Mouse (Mus musculus) limb, embryonic 14.5 days (tissue): ENCODE results near the gene Cacna1i. TPM values are rescaled to one million over a fixed set of nuclear protein-coding genes. Genes with fewer than 3 reads are reported as not detected.

ENCODE experiments used
- ATAC-seq: fragments of 200-750 bp; cut with Nextera tagmentation; 2 replicates; pipeline ENCODE4 v1.8.0; 2017; ENCODE audit warnings: low read depth, moderate number of reproducible peaks, moderate TSS enrichment; ENCODE audit not compliant: low FRiP score
- DNase-seq: peaks from one replicate; pipeline ENCODE4 v3.0.0-alpha.2; 2015; ENCODE audit warnings: low spot score
- H3K27ac ChIP-seq: fragments of 300-500 bp; sonication (generic); replicated peaks from 2 replicates; pipeline ENCODE4 v1.5.1; 2014; ENCODE audit warnings: low read depth, mild to moderate bottlenecking, low read length, moderate library complexity, mixed read lengths
- H3K27me3 ChIP-seq: fragments of 300-500 bp; sonication (generic); 2 replicates; pipeline ENCODE4 v1.6.1; 2014; ENCODE audit warnings: low read length, mixed read lengths; ENCODE audit not compliant: control insufficient read depth, insufficient read depth
- H3K36me3 ChIP-seq: fragments of 300-500 bp; sonication (generic); 2 replicates; pipeline ENCODE4 v1.6.1; 2014; ENCODE audit warnings: mild to moderate bottlenecking, low read length, moderate library complexity, mixed read lengths; ENCODE audit not compliant: control insufficient read depth, insufficient read depth
- H3K4me1 ChIP-seq: fragments of 300-500 bp; sonication (generic); 2 replicates; pipeline ENCODE4 v1.6.1; 2014; ENCODE audit warnings: antibody characterized with exemption, low read length, mixed read lengths; ENCODE audit not compliant: control insufficient read depth, insufficient read depth
- H3K4me2 ChIP-seq: fragments of 300-500 bp; sonication (generic); replicated peaks from 2 replicates; pipeline ENCODE4 v1.6.1; 2014; ENCODE audit warnings: low read depth, mild to moderate bottlenecking, low read length, moderate library complexity; ENCODE audit not compliant: severe bottlenecking
- H3K4me3 ChIP-seq: fragments of 300-500 bp; sonication (generic); replicated peaks from 2 replicates; pipeline ENCODE4 v1.5.1; 2014; ENCODE audit warnings: low read length
- H3K9ac ChIP-seq: fragments of 300-500 bp; sonication (generic); 2 replicates; pipeline ENCODE4 v1.6.1; 2014; ENCODE audit warnings: mild to moderate bottlenecking, low read depth, low read length, moderate library complexity; ENCODE audit not compliant: severe bottlenecking
- H3K9me3 ChIP-seq: fragments of 300-500 bp; sonication (generic); 2 replicates; pipeline ENCODE4 v1.6.1; 2016; ENCODE audit warnings: low read length; ENCODE audit not compliant: control insufficient read depth
- POLR2A ChIP-seq: fragments of 200-500 bp; IDR thresholded peaks from 2 replicates; pipeline ENCODE4 v1.8.0; 2012; ENCODE audit warnings: inconsistent platforms, mild to moderate bottlenecking, moderate library complexity, borderline replicate concordance; ENCODE audit not compliant: insufficient read depth, insufficient read length; ENCODE audit errors: extremely low read depth
- WGBS: fragments of 180-500 bp; shearing (Covaris S2); extraction: QIAGEN DNeasy Blood & Tissue Kit; methylation state at CpG from one replicate; pipeline ENCODE4 v1.1.7; 2014; 5-methylcytosine and 5-hydroxymethylcytosine counted together
- polyA plus RNA-seq, 2 experiments: library from polyadenylated mRNA; depleted of rRNA in 1 of 2; stranded (reverse) in 1 of 2; unstranded in 1 of 2; fragments of >200 nt; fragmentation: Nextera tagmentation in 1 of 2; extraction: Ambion mirVana in 1 of 2; gene quantifications; 2 replicates each; pipeline versions ENCODE4 v1.2.1 to v1.2.3; 2012 to 2014

The Cacna1i gene
- polyA plus RNA-seq, 2 experiments: 0.03 to 0.34 TPM

- WGBS: 40% methylated on average over 9 of the region's 9 CpGs
- H3K4me1 ChIP-seq: no peaks in the 10 kb centered on the region
- no peak overlapping the region for H3K9ac ChIP-seq
- H3K27ac ChIP-seq: no peak overlapping the region
- TF ChIP-seq POLR2A: no peak
- DNase-seq (no peak), ATAC-seq (no peak)
- H3K36me3 ChIP-seq: no peaks in the 10 kb centered on the region
- no peak overlapping the region for H3K4me3 ChIP-seq
- H3K4me2 ChIP-seq: no peak overlapping the region
- no peaks in the 10 kb centered on the region for H3K9me3 ChIP-seq
- H3K27me3 ChIP-seq: no peaks in the 10 kb centered on the region
Measured at GRCm38 (mm10) chr15:80277107-80277506, 9.9 kb upstream of the Cacna1i start.

GRCm38 (mm10) chr15:80277625-80278024, 9.4 kb upstream of the Cacna1i start:
- ATAC-seq (no peak), DNase-seq (peak; percentile 90)
- TF ChIP-seq POLR2A: no peak
- H3K4me3 ChIP-seq: no peak overlapping the region
- H3K4me2 ChIP-seq: no peak overlapping the region
- H3K27ac ChIP-seq: no peak overlapping the region
- H3K36me3 ChIP-seq: no peaks in the 10 kb centered on the region
- H3K9ac ChIP-seq: no peak overlapping the region
- no peaks in the 10 kb centered on the region for H3K4me1 ChIP-seq
- H3K9me3 ChIP-seq: no peaks in the 10 kb centered on the region
- WGBS: 0% methylated on average over 4 of the region's 6 CpGs
- H3K27me3 ChIP-seq: no peaks in the 10 kb centered on the region

- H3K27me3 ChIP-seq: no peaks in the 10 kb centered on the region
- H3K9me3 ChIP-seq: no peaks in the 10 kb centered on the region
- ATAC-seq: no peak
- TF ChIP-seq POLR2A: no peak
- H3K27ac ChIP-seq: no peak overlapping the region
- no peak overlapping the region for H3K4me3 ChIP-seq
- WGBS: 68% methylated on average over 5 of the region's 5 CpGs
- H3K9ac ChIP-seq: no peak overlapping the region
- no peaks in the 10 kb centered on the region for H3K36me3 ChIP-seq
- no peak for DNase-seq
- no peaks in the 10 kb centered on the region for H3K4me1 ChIP-seq
- no peak overlapping the region for H3K4me2 ChIP-seq
Measured at GRCm38 (mm10) chr15:80278121-80278759, 8.8 kb upstream of the Cacna1i start.

GRCm38 (mm10) chr15:80279053-80279452, 8.0 kb upstream of the Cacna1i start:
- 0 out of 2 replicates have a peak, but pooled peaks cover 1% of the 10 kb centered on the region for H3K27me3 ChIP-seq
- no peak overlapping the region for H3K27ac ChIP-seq
- no peak for TF ChIP-seq POLR2A
- no peaks in the 10 kb centered on the region for H3K36me3 ChIP-seq
- ATAC-seq: no peak
- H3K4me1 ChIP-seq: no peaks in the 10 kb centered on the region
- 78% methylated on average over 2 of the region's 2 CpGs for WGBS
- H3K4me3 ChIP-seq: no peak overlapping the region
- no peak overlapping the region for H3K9ac ChIP-seq
- no peak for DNase-seq
- no peak overlapping the region for H3K4me2 ChIP-seq
- no peaks in the 10 kb centered on the region for H3K9me3 ChIP-seq

- TF ChIP-seq POLR2A: no peak
- 27% methylated on average over 6 of the region's 6 CpGs for WGBS
- Histone ChIP-seq H3K4me1 (no peaks in the 10 kb centered on the region), H3K9me3 (no peaks in the 10 kb centered on the region), H3K36me3 (no peaks in the 10 kb centered on the region), H3K27ac (no peak overlapping the region), H3K4me2 (no peak overlapping the region), H3K27me3 (peaks cover 16% of the 10 kb centered on the region), H3K4me3 (no peak overlapping the region), H3K9ac (no peak overlapping the region)
- ATAC-seq (no peak), DNase-seq (no peak)
Measured at GRCm38 (mm10) chr15:80280646-80281045, 6.4 kb upstream of the Cacna1i start.
